Mouse (Mus musculus) left cerebral cortex, postnatal 10 days (tissue): ENCODE data around the gene Pign. TPM values are rescaled to one million over a fixed set of nuclear protein-coding genes. Genes with fewer than 3 reads are reported as not detected.

Source experiments
- microRNA-seq: library from miRNA; unstranded; fragments of <30 nt; microRNA quantifications from one replicate; pipeline ENCODE4 v1.2.0, GENCODE M21; 2022
- total RNA-seq, 2 experiments: library from RNA; stranded (reverse); gene quantifications; 2 replicates each; pipeline ENCODE4 v1.2.3; 2021

The Pign gene
- total RNA-seq, 2 experiments from 2014 or later = 14.0 to 14.6 TPM

Small RNAs within 50 kb of the gene (microRNA-seq; reads per million reads assigned to microRNA genes)
- not detected for gene Gm22426

Other genes starting within 250 kb of the Pign start
- gene Relch, start 184 bp upstream of the Pign start, total RNA-seq = 100 to 1,000 TPM; 104 to 108 TPM
- gene Tnfrsf11a, start 117.0 kb upstream of the Pign start, total RNA-seq = 1 to 10 TPM; 7.9 to 8.7 TPM